Mouse (Mus musculus): ENCODE results near the gene Gtse1. TPM values are rescaled to one million over a fixed set of nuclear protein-coding genes. Genes with fewer than 3 reads are reported as not detected.

Gene Gtse1
- polyA plus RNA-seq, 1 experiment from 2014 or later: 23.7 TPM

DNA sequence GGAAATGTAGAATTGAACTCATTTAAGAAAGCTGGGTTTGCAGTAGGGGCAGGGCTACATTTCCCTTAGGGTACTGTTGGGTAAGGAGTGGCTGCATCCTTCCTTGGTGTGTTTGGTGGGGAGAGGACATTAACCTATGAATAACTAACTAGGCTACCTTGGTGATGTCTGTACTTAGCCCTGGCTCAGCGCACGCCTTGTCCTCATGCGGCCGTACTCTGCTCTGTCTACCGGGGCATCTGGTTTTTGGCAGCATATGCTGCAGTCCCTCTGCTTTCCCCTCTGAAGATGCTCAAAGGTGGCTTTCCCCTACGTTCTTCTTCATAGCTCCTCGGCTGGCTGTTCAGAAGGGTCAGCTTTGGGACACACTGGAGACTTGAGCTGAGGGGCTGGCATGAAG is 17.8 kb downstream of the Gtse1 start:
- peaks cover 23% of the 10 kb centered on the region for H3K4me1 ChIP-seq
- no peak for ATAC-seq (ENCODE audit: extremely low read depth, insufficient number of reproducible peaks, low FRiP score, low TSS enrichment)
- no peaks in the 10 kb centered on the region for H3K9me3 ChIP-seq
- peaks cover 52% of the 10 kb centered on the region for H3K36me3 ChIP-seq
- H3K4me2 ChIP-seq: no peak overlapping the region
- no peak overlapping the region for H3K4me3 ChIP-seq
- no peaks in the 10 kb centered on the region for H3K27me3 ChIP-seq (replicated peaks)
- no peak overlapping the region for H3K27ac ChIP-seq (replicated peaks)
- H3K9ac ChIP-seq: no peak overlapping the region
- WGBS: 92% methylated on average over 7 of the region's 7 CpGs

DNA sequence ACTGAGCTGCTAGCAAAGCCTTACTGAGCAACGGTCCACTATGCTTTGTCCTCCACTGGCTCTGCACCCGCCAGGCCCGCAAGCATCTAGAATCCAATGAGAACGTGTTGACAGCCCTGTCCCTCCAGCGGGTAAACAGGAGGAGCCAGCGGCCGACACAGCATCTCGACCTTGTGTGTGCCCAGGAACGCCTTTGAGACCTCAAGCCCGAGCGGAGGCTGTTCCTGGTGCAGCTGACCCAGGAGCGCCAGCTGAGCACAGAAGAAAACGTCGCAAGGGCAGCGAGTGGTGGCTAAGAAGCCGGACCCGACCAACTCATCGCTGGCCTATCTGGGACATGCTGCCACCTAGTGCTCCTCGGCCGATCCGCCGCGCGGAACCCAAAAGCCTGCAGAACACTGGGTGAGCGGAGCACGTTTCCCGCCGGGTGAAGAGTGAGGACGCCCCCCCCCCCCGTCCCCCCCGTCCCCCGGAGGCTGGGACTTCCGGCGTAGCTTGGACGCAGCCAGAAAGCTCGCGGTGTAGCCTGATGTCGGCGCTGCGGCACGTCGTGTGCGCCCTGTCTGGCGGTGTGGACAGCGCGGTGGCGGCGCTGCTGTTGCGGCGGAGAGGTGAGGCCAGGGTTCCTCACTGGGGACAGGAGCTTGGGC is 19.4 kb downstream of the Gtse1 start, which contains the start of gene Trmu:
Trmu (plus strand) TSS at position 465 of the 650 bp plus-strand sequence.
- peak; percentile 86 for ATAC-seq (ENCODE audit: extremely low read depth, insufficient number of reproducible peaks, low FRiP score, low TSS enrichment)

DNA sequence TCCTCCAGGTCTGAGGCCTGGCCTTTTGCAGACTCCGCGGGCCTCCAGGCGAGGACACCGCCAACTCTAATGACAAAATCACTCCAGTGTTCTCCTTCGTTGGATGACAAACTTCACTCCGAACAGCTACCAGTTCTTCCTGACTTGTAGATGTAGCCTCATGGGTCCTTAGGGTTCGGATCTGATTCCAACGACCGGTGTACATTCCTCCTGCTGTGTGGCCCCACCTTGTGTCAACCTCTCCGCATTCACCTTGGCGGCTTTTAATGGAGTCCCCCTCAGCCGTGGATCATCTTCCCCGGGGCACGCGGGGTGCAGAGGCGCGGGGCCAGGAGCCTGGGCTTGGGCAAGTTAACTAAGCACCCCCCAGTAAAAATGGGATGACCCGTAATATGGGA is 20.0 kb downstream of the Gtse1 start:
- WGBS: under 1% methylated on average over 18 of the region's 18 CpGs
- H3K36me3 ChIP-seq: peaks cover 54% of the 10 kb centered on the region

More for the DNA sequence above, 19.4 kb downstream of the Gtse1 start, which contains the start of gene Trmu:
- H3K9me3 ChIP-seq: no peaks in the 10 kb centered on the region
- H3K36me3 ChIP-seq: peaks cover 54% of the 10 kb centered on the region
- peak within 1 kb of the TSS; percentile 97 for H3K4me2 ChIP-seq
- peak within 1 kb of the TSS; percentile 92 for H3K9ac ChIP-seq
- H3K4me1 ChIP-seq: peaks cover 23% of the 10 kb centered on the region
- WGBS: 1% methylated on average over 50 of the region's 50 CpGs
- peak within 1 kb of the TSS; percentile 89 for H3K27ac ChIP-seq (replicated peaks)
- peak within 1 kb of the TSS; percentile 80 for H3K4me3 ChIP-seq
- H3K27me3 ChIP-seq (replicated peaks): no peaks in the 10 kb centered on the region

DNA sequence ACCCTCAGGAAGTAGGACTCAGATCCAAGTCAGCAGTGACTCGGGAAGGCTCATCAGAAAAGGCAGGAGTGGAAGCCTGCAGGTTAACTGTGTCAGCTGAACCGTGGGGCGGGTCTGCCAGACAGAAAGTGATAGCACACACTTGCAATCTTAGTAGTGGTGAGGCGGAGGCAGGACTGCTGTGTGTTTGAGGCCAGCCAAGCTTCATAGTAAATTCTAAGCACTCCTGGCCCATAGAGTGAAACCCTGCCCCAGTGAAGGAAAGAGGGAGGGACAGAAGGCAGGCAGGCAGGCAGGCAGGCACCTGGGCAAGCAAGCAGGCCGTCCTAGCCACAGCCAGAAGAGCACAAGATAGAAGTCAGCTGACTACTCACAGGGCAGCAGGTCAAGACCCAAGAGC is 26.1 kb downstream of the Gtse1 start:
- WGBS: 78% methylated on average over 5 of the region's 5 CpGs
- ATAC-seq (ENCODE audit: extremely low read depth, insufficient number of reproducible peaks, low FRiP score, low TSS enrichment): no peak
- Histone ChIP-seq H3K27me3 (replicated peaks) (no peaks in the 10 kb centered on the region), H3K27ac (replicated peaks) (no peak overlapping the region), H3K9me3 (no peaks in the 10 kb centered on the region), H3K4me1 (peaks cover 3% of the 10 kb centered on the region), H3K4me2 (no peak overlapping the region), H3K36me3 (peaks cover 78% of the 10 kb centered on the region), H3K4me3 (no peak overlapping the region), H3K9ac (no peak overlapping the region)

More for the DNA sequence above, 20.0 kb downstream of the Gtse1 start:
- Histone ChIP-seq H3K4me1 (peaks cover 23% of the 10 kb centered on the region), H3K4me2 (peak overlapping the region; percentile 97), H3K27me3 (replicated peaks) (no peaks in the 10 kb centered on the region), H3K27ac (replicated peaks) (peak overlapping the region; percentile 89), H3K9me3 (no peaks in the 10 kb centered on the region), H3K9ac (peak overlapping the region; percentile 92), H3K4me3 (peak overlapping the region; percentile 80)
- ATAC-seq (ENCODE audit: extremely low read depth, insufficient number of reproducible peaks, low FRiP score, low TSS enrichment): no peak

DNA sequence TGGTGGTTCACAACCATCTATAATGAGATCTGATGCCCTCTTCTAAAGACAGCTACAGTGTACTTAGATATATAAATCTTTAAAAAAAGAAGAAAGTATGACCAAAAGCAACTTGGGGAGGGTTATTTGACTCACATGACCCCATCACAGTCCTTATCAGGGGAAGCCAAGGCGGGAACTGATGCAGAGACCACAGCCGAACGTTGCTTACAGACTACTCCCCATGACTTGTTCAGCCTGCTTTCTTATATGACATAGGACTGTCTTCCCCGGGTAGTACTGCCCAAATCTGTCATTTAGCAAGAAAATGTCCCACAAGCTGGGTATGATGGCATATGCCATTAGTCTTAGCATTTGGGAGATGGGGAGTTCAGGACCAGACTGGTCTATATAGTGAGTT is 29.7 kb downstream of the Gtse1 start:
- peaks cover 12% of the 10 kb centered on the region; the same call in 1 of the 2 replicates for H3K4me1 ChIP-seq
- H3K27me3 ChIP-seq (replicated peaks): no peaks in the 10 kb centered on the region
- H3K36me3 ChIP-seq: peaks cover 91% of the 10 kb centered on the region
- no peak overlapping the region for H3K4me2 ChIP-seq
- no peak overlapping the region for H3K4me3 ChIP-seq
- 70% methylated on average over 4 of the region's 4 CpGs for WGBS
- no peak overlapping the region for H3K9ac ChIP-seq
- no peak overlapping the region for H3K27ac ChIP-seq (replicated peaks)
- no peaks in the 10 kb centered on the region for H3K9me3 ChIP-seq
- no peak for ATAC-seq (ENCODE audit: extremely low read depth, insufficient number of reproducible peaks, low FRiP score, low TSS enrichment)

DNA sequence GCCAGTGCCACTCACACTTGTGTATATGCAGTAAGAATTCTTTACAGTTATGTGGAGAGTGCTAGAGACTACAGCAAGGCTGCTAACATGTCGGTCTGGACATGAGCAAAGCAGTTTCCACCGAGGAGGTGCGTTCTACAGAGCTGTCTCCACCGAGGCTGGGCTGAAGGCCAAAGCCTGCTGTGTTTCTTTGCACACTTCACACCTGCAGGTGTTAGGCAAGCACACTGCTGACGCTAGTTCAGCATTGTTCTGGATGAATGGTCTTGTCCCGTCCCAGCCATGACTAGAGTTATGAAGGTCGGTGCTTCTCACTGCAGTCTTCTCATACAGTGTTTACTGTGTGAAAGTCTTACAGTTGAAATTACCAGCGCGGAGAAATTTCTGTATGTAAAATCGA is 32.4 kb downstream of the Gtse1 start:
- ATAC-seq (ENCODE audit: extremely low read depth, insufficient number of reproducible peaks, low FRiP score, low TSS enrichment): no peak
- Histone ChIP-seq H3K4me3 (no peak overlapping the region), H3K4me1 (peaks cover 12% of the 10 kb centered on the region; the same call in 1 of the 2 replicates), H3K9me3 (no peaks in the 10 kb centered on the region), H3K9ac (no peak overlapping the region), H3K27me3 (replicated peaks) (no peaks in the 10 kb centered on the region), H3K4me2 (no peak overlapping the region), H3K27ac (replicated peaks) (peak overlapping the region; percentile 46), H3K36me3 (peaks cover 93% of the 10 kb centered on the region)
- 64% methylated on average over 10 of the region's 10 CpGs for WGBS

DNA sequence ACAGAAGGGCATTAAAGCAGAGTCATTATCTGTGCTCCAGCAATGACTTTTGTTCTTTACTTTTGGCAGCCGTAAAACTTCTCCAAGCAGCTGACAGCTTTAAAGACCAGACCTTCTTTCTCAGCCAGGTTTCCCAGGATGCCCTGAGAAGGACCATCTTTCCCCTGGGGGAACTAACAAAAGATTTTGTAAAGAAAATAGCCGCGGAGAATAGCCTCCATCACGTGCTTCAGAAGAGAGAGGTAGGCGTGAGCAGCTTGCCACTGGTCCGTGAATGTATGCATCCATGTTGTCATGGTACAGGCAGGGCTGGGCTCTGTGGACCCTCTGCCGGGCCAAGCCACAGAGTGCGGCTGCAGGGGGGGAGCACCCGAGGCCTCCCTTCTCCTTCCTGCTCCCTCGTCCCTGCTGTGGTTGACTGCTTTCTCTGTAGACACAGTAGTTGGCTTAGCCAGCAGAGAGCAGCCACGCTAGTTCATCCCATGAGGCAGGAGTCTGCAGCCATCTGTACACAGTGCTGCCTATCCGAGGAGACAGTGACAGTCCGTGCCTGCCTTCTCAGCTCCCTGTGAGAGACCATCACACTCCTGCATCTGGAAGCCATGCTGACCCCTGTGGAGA is 33.1 kb downstream of the Gtse1 start:
- Histone ChIP-seq H3K9ac (no peak overlapping the region), H3K4me2 (no peak overlapping the region), H3K27me3 (replicated peaks) (no peaks in the 10 kb centered on the region), H3K36me3 (peaks cover 97% of the 10 kb centered on the region), H3K27ac (replicated peaks) (no peak overlapping the region; the same call in 1 of the 2 replicates), H3K4me3 (no peak overlapping the region), H3K9me3 (no peaks in the 10 kb centered on the region), H3K4me1 (peaks cover 12% of the 10 kb centered on the region; the same call in 1 of the 2 replicates)
- 83% methylated on average over 13 of the region's 13 CpGs for WGBS
- ATAC-seq (ENCODE audit: extremely low read depth, insufficient number of reproducible peaks, low FRiP score, low TSS enrichment): no peak

DNA sequence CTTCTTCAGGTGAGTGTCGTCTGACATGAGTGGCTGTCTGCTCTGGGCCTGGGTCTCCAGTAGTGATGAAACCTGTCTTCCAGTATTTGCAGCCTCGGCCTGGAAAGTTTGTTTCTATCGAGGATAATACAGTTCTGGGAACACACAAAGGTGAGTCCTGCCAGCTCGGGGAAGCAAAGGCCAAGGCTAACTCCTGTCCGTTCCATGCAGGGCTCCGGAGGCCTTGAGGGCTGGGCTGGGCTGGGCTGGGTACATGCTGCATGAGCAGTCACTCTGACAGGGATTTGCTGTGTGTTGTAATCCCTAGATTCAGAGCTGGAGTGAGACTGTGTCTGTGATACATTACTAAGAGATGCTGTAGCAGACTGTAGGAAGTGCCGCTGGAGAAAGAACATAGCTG is 34.3 kb downstream of the Gtse1 start:
- Histone ChIP-seq H3K9me3 (no peaks in the 10 kb centered on the region), H3K4me2 (no peak overlapping the region), H3K9ac (no peak overlapping the region), H3K4me1 (peaks cover 12% of the 10 kb centered on the region; the same call in 1 of the 2 replicates), H3K4me3 (no peak overlapping the region), H3K27ac (replicated peaks) (no peak overlapping the region), H3K27me3 (replicated peaks) (no peaks in the 10 kb centered on the region), H3K36me3 (peaks cover 98% of the 10 kb centered on the region)
- ATAC-seq (ENCODE audit: extremely low read depth, insufficient number of reproducible peaks, low FRiP score, low TSS enrichment): no peak
- 83% methylated on average over 7 of the region's 7 CpGs for WGBS

DNA sequence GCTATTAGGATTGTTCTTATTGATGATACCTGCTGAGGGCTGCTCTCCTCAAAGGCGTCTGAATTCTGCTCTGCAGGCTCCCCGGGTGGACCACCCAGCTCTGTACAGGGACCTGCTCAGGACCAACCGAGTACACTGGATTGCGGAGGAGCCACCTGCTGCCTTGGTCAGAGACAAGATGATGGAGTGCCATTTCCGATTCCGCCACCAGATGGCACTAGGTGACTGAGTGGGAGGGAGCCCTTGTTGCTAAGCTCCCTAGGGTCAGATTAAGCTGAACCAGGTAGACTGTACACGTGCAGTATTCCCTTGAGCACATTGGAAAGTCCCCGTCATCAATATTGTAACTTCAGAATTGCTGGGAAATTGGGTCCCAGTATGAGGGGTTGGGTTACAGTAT is 36.7 kb downstream of the Gtse1 start:
- ATAC-seq (ENCODE audit: extremely low read depth, insufficient number of reproducible peaks, low FRiP score, low TSS enrichment): no peak

DNA sequence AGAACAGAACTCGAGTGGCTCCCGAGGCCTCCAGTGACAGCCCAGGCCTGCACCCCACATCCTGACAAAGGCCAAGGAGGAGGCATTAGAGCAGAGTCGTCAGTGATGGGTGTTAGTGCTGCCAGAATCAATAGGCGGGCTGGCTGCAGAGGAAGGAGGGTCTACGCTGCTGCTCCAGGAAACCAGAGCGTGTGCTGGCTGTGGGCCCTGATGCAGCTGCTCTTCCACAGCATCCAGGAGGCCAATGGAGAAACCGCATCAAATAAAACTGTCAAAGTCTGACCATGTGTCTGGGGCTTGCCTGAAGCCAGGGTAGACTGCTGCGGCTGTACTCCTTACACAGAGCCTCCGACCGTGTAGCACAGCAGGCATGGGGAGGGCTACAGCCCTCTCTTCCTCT is 37.6 kb downstream of the Gtse1 start:
- no peak overlapping the region for H3K4me2 ChIP-seq
- 78% methylated on average over 10 of the region's 10 CpGs for WGBS
- no peak overlapping the region for H3K9ac ChIP-seq
- ATAC-seq (ENCODE audit: extremely low read depth, insufficient number of reproducible peaks, low FRiP score, low TSS enrichment): no peak
- H3K36me3 ChIP-seq: peaks cover 89% of the 10 kb centered on the region
- no peaks in the 10 kb centered on the region for H3K9me3 ChIP-seq
- no peak overlapping the region for H3K4me3 ChIP-seq
- H3K27ac ChIP-seq (replicated peaks): no peak overlapping the region
- no peaks in the 10 kb centered on the region for H3K27me3 ChIP-seq (replicated peaks)
- H3K4me1 ChIP-seq: peaks cover 4% of the 10 kb centered on the region; the same call in 1 of the 2 replicates

More for the DNA sequence above, 36.7 kb downstream of the Gtse1 start:
- WGBS: 13% methylated on average over 8 of the region's 8 CpGs
- Histone ChIP-seq H3K4me3 (no peak overlapping the region), H3K36me3 (peaks cover 94% of the 10 kb centered on the region), H3K4me2 (no peak overlapping the region), H3K4me1 (peaks cover 11% of the 10 kb centered on the region; the same call in 1 of the 2 replicates), H3K9me3 (no peaks in the 10 kb centered on the region), H3K9ac (no peak overlapping the region), H3K27me3 (replicated peaks) (no peaks in the 10 kb centered on the region), H3K27ac (replicated peaks) (no peak overlapping the region)

DNA sequence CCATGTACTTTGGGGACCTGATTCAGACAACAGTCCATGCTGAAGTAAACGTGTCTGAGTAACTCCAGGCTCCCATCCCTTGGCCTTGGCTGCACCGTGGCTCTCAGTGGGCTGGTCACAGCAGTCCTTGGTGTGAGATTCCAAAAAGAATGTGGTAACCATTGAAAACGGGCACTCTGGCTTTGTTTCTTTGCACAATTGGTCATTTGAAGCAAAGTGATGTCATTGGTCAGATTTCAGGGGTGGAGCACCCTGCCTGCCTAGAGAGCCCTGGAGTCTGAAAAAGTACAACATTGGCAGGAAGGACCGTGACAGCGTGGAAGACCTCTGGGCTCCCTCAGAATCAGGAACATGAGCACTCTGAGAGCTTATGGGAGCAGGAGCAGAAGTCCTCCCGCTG is 39.9 kb downstream of the Gtse1 start:
- H3K36me3 ChIP-seq: peaks cover 66% of the 10 kb centered on the region
- no peak overlapping the region for H3K27ac ChIP-seq (replicated peaks)
- WGBS: 73% methylated on average over 6 of the region's 6 CpGs
- H3K9me3 ChIP-seq: no peaks in the 10 kb centered on the region
- no peak overlapping the region for H3K9ac ChIP-seq
- H3K4me1 ChIP-seq: no peaks in the 10 kb centered on the region
- no peak overlapping the region for H3K4me3 ChIP-seq
- ATAC-seq (ENCODE audit: extremely low read depth, insufficient number of reproducible peaks, low FRiP score, low TSS enrichment): no peak
- H3K27me3 ChIP-seq (replicated peaks): 0 out of 2 replicates have a peak, but pooled peaks cover 3% of the 10 kb centered on the region
- H3K4me2 ChIP-seq: no peak overlapping the region
